Mouse (Mus musculus) midbrain, embryonic 12.5 days (tissue): ENCODE results near the gene Gm9573. TPM values are rescaled to one million over a fixed set of nuclear protein-coding genes. Genes with fewer than 3 reads are reported as not detected.

Experiments
- ATAC-seq: fragments of 200-750 bp; cut with Nextera tagmentation; 2 replicates; pipeline ENCODE4 v1.8.0; 2017; ENCODE audit warnings: low read depth, moderate TSS enrichment, moderate library complexity; ENCODE audit not compliant: low FRiP score
- H3K27ac ChIP-seq: fragments of 300-500 bp; sonication (generic); replicated peaks from 2 replicates; pipeline ENCODE4 v1.5.1; 2016; ENCODE audit warnings: mild to moderate bottlenecking
- H3K27me3 ChIP-seq: fragments of 300-500 bp; sonication (generic); 2 replicates; pipeline ENCODE4 v1.6.1; 2016; ENCODE audit warnings: mild to moderate bottlenecking
- H3K36me3 ChIP-seq: fragments of 300-500 bp; sonication (generic); 2 replicates; pipeline ENCODE4 v1.6.1; 2016
- H3K4me1 ChIP-seq: fragments of 300-500 bp; sonication (generic); 2 replicates; pipeline ENCODE4 v1.6.1; 2016
- H3K4me2 ChIP-seq: fragments of 300-500 bp; sonication (generic); replicated peaks from 2 replicates; pipeline ENCODE4 v1.6.1; 2016; ENCODE audit warnings: mild to moderate bottlenecking, moderate library complexity
- H3K4me3 ChIP-seq: fragments of 300-500 bp; sonication (generic); 2 replicates; pipeline ENCODE4 v1.5.1; 2016; ENCODE audit warnings: mild to moderate bottlenecking
- H3K9ac ChIP-seq: fragments of 300-500 bp; sonication (generic); replicated peaks from 2 replicates; pipeline ENCODE4 v1.6.1; 2016; ENCODE audit warnings: mild to moderate bottlenecking, moderate library complexity
- H3K9me3 ChIP-seq: fragments of 300-500 bp; sonication (generic); 2 replicates; pipeline ENCODE4 v1.6.1; 2016; ENCODE audit warnings: mild to moderate bottlenecking
- WGBS: fragments of 180-500 bp; shearing (Covaris S2); methylation state at CpG from one replicate; pipeline ENCODE4 v1.1.7; 2016; 5-methylcytosine and 5-hydroxymethylcytosine counted together
- polyA plus RNA-seq: library from polyadenylated mRNA; unstranded; fragments of >200 nt; fragmentation: Nextera tagmentation; extraction: Ambion mirVana; gene quantifications from 2 replicates; pipeline ENCODE4 v1.2.1, GENCODE M21; 2016

Gene Gm9573
- polyA plus RNA-seq, result not detected in 2 replicates

- 93% methylated on average over 7 of the region's 7 CpGs for WGBS
- Histone ChIP-seq H3K27ac (no peak within 1 kb of the TSS), H3K27me3 (no peaks in the 10 kb centered on the region), H3K4me3 (no peak within 1 kb of the TSS), H3K9ac (no peak within 1 kb of the TSS), H3K4me2 (no peak within 1 kb of the TSS), H3K36me3 (no peaks in the 10 kb centered on the region), H3K9me3 (no peaks in the 10 kb centered on the region), H3K4me1 (no peaks in the 10 kb centered on the region)
- no peak for ATAC-seq
Measured at GRCm38 (mm10) chr17:35626537-35626936, at the start of gene Gm9573. Gm9573 (minus strand) TSS chr17:35626637.

GRCm38 (mm10) chr17:35673416-35674035 lies 47.1 kb upstream of the Gm9573 start, which contains the start of gene Gtf2h4:
Gtf2h4 (minus strand) TSS chr17:35673739.
- peak within 1 kb of the TSS; percentile 89 for H3K4me2 ChIP-seq
- peak; percentile 95 for ATAC-seq
- 2% methylated on average over 23 of the region's 23 CpGs for WGBS
- peak within 1 kb of the TSS; percentile 84 for H3K9ac ChIP-seq
- H3K9me3 ChIP-seq, result no peaks in the 10 kb centered on the region
- H3K36me3 ChIP-seq, result peaks cover 4% of the 10 kb centered on the region; the same call in 1 of the 2 replicates
- no peaks in the 10 kb centered on the region for H3K27me3 ChIP-seq
- H3K4me1 ChIP-seq, result peaks cover 9% of the 10 kb centered on the region; the same call in 1 of the 2 replicates
- 0 out of 2 replicates have a peak within 1 kb of the TSS, but pooled peaks have one; percentile 30 for H3K27ac ChIP-seq
- peak within 1 kb of the TSS; percentile 71 for H3K4me3 ChIP-seq

GRCm38 (mm10) chr17:35672527-35672926 lies 46.1 kb upstream of the Gm9573 start:
- Histone ChIP-seq H3K9ac (no peak overlapping the region), H3K36me3 (peaks cover 4% of the 10 kb centered on the region; the same call in 1 of the 2 replicates), H3K27me3 (no peaks in the 10 kb centered on the region), H3K9me3 (no peaks in the 10 kb centered on the region), H3K4me2 (peak overlapping the region; percentile 89), H3K4me3 (peak overlapping the region; percentile 71; the same call in 1 of the 2 replicates), H3K27ac (no peak overlapping the region), H3K4me1 (peaks cover 17% of the 10 kb centered on the region)
- WGBS, result 91% methylated on average over 6 of the region's 6 CpGs
- no peak for ATAC-seq

- H3K4me2 ChIP-seq, result no peak overlapping the region
- H3K4me3 ChIP-seq, result no peak overlapping the region
- no peaks in the 10 kb centered on the region for H3K9me3 ChIP-seq
- no peak overlapping the region for H3K27ac ChIP-seq
- ATAC-seq, result no peak
- H3K4me1 ChIP-seq, result peaks cover 20% of the 10 kb centered on the region
- no peaks in the 10 kb centered on the region for H3K27me3 ChIP-seq
- H3K36me3 ChIP-seq, result peaks cover 4% of the 10 kb centered on the region; the same call in 1 of the 2 replicates
- 90% methylated on average over 6 of the region's 6 CpGs for WGBS
- no peak overlapping the region for H3K9ac ChIP-seq
Measured at GRCm38 (mm10) chr17:35671846-35672245, 45.4 kb upstream of the Gm9573 start.

- Histone ChIP-seq H3K27me3 (no peaks in the 10 kb centered on the region), H3K9ac (no peak overlapping the region), H3K27ac (no peak overlapping the region), H3K4me3 (no peak overlapping the region), H3K4me1 (peaks cover 30% of the 10 kb centered on the region), H3K4me2 (no peak overlapping the region), H3K36me3 (peaks cover 4% of the 10 kb centered on the region; the same call in 1 of the 2 replicates), H3K9me3 (no peaks in the 10 kb centered on the region)
- no peak for ATAC-seq
- WGBS, result 96% methylated on average over 9 of the region's 9 CpGs
Measured at GRCm38 (mm10) chr17:35669731-35670130, 43.3 kb upstream of the Gm9573 start.

GRCm38 (mm10) chr17:35667334-35668065 lies 41.1 kb upstream of the Gm9573 start, which contains the start of gene Vars2:
Vars2 (minus strand) TSS chr17:35667592.
- under 1% methylated on average over 61 of the region's 61 CpGs for WGBS
- H3K9ac ChIP-seq, result peak within 1 kb of the TSS; percentile 82
- peak within 1 kb of the TSS; percentile 88 for H3K4me2 ChIP-seq
- peak within 1 kb of the TSS; percentile 77 for H3K27ac ChIP-seq
- H3K4me3 ChIP-seq, result peak within 1 kb of the TSS; percentile 63
- ATAC-seq, result peak; percentile 86
- peaks cover 23% of the 10 kb centered on the region for H3K4me1 ChIP-seq
- no peaks in the 10 kb centered on the region for H3K27me3 ChIP-seq
- H3K9me3 ChIP-seq, result no peaks in the 10 kb centered on the region
- peaks cover 20% of the 10 kb centered on the region for H3K36me3 ChIP-seq

- WGBS, result 5% methylated on average over 13 of the region's 13 CpGs
- Histone ChIP-seq H3K4me3 (peak overlapping the region; percentile 63), H3K9me3 (no peaks in the 10 kb centered on the region), H3K36me3 (peaks cover 23% of the 10 kb centered on the region), H3K4me1 (peaks cover 21% of the 10 kb centered on the region), H3K27me3 (no peaks in the 10 kb centered on the region), H3K9ac (peak overlapping the region; percentile 82), H3K4me2 (peak overlapping the region; percentile 88), H3K27ac (peak overlapping the region; percentile 77)
- ATAC-seq, result peak; percentile 65; the same call in 1 of the 2 replicates
Measured at GRCm38 (mm10) chr17:35666851-35667256, 40.4 kb upstream of the Gm9573 start.

- H3K27ac ChIP-seq, result no peak overlapping the region
- H3K4me3 ChIP-seq, result no peak overlapping the region
- H3K9me3 ChIP-seq, result no peaks in the 10 kb centered on the region
- H3K4me2 ChIP-seq, result no peak overlapping the region
- 83% methylated on average over 17 of the region's 17 CpGs for WGBS
- no peak overlapping the region for H3K9ac ChIP-seq
- peaks cover 21% of the 10 kb centered on the region for H3K4me1 ChIP-seq
- H3K27me3 ChIP-seq, result no peaks in the 10 kb centered on the region
- no peak for ATAC-seq
- peaks cover 30% of the 10 kb centered on the region for H3K36me3 ChIP-seq
Measured at GRCm38 (mm10) chr17:35665957-35666515, 39.6 kb upstream of the Gm9573 start.

- WGBS, result 87% methylated on average over 2 of the region's 2 CpGs
- ATAC-seq, result no peak
- no peak overlapping the region for H3K9ac ChIP-seq
Measured at GRCm38 (mm10) chr17:35653086-35653485, 26.6 kb upstream of the Gm9573 start.

GRCm38 (mm10) chr17:35649429-35649828 lies 23.0 kb upstream of the Gm9573 start:
- H3K4me3 ChIP-seq, result no peak overlapping the region
- H3K4me2 ChIP-seq, result no peak overlapping the region
- H3K27me3 ChIP-seq, result 0 out of 2 replicates have a peak, but pooled peaks cover 7% of the 10 kb centered on the region
- no peak overlapping the region for H3K9ac ChIP-seq
- ATAC-seq, result no peak
- no peaks in the 10 kb centered on the region for H3K9me3 ChIP-seq
- H3K36me3 ChIP-seq, result no peaks in the 10 kb centered on the region
- WGBS, result 69% methylated on average over 2 of the region's 2 CpGs
- no peak overlapping the region for H3K27ac ChIP-seq
- H3K4me1 ChIP-seq, result no peaks in the 10 kb centered on the region

More at GRCm38 (mm10) chr17:35653086-35653485, 26.6 kb upstream of the Gm9573 start:
- H3K9me3 ChIP-seq, result no peaks in the 10 kb centered on the region
- no peak overlapping the region for H3K4me3 ChIP-seq
- H3K4me2 ChIP-seq, result no peak overlapping the region
- peaks cover 34% of the 10 kb centered on the region for H3K36me3 ChIP-seq
- no peak overlapping the region for H3K27ac ChIP-seq
- no peaks in the 10 kb centered on the region for H3K4me1 ChIP-seq
- no peaks in the 10 kb centered on the region for H3K27me3 ChIP-seq

- Histone ChIP-seq H3K36me3 (no peaks in the 10 kb centered on the region), H3K27me3 (0 out of 2 replicates have a peak, but pooled peaks cover 7% of the 10 kb centered on the region), H3K9ac (no peak within 1 kb of the TSS), H3K9me3 (no peaks in the 10 kb centered on the region), H3K4me3 (no peak within 1 kb of the TSS), H3K27ac (no peak within 1 kb of the TSS), H3K4me2 (no peak within 1 kb of the TSS), H3K4me1 (no peaks in the 10 kb centered on the region)
- ATAC-seq, result no peak
- 76% methylated on average over 13 of the region's 13 CpGs for WGBS
Measured at GRCm38 (mm10) chr17:35643609-35644236, 17.3 kb upstream of the Gm9573 start, which contains the start of gene Mucl3. Mucl3 (minus strand) TSS chr17:35643695.
